Mouse (Mus musculus): ENCODE results near the gene Myl4. TPM values are rescaled to one million over a fixed set of nuclear protein-coding genes. Genes with fewer than 3 reads are reported as not detected.
"Not testable (repeated sequence)": the region's sequence is repeated elsewhere in the genome, so short reads cannot be mapped to it uniquely, and the experiment has no call there.

The Myl4 gene
- polyA plus RNA-seq, 1 experiment from 2014 or later: 1.2 TPM

- WGBS: 70% methylated on average over 2 of the region's 2 CpGs
- H3K27me3 ChIP-seq (ENCODE audit: control insufficient read depth, insufficient read depth, low read length): no peaks in the 10 kb centered on the region
- no peaks in the 10 kb centered on the region for H3K9me3 ChIP-seq (ENCODE audit: control insufficient read depth, low read length)
- no peak overlapping the region for H3K4me2 ChIP-seq (replicated peaks; ENCODE audit: low read depth, low read length)
- H3K9ac ChIP-seq (ENCODE audit: low read depth, low read length): no peak overlapping the region
- no peaks in the 10 kb centered on the region for H3K36me3 ChIP-seq (ENCODE audit: control insufficient read depth, insufficient read depth, low read length)
- H3K27ac ChIP-seq (ENCODE audit: low read depth, low read length): no peak overlapping the region
- no peak for ATAC-seq (ENCODE audit: low FRiP score, low TSS enrichment)
- H3K4me1 ChIP-seq (ENCODE audit: control insufficient read depth, insufficient read depth, low read length): no peaks in the 10 kb centered on the region
- H3K4me3 ChIP-seq (ENCODE audit: low read length): no peak overlapping the region
Observed at GRCm38 (mm10) chr11:104566796-104567195, 16.3 kb downstream of the Myl4 start.

GRCm38 (mm10) chr11:104567736-104568135 is 17.3 kb downstream of the Myl4 start:
- H3K9me3 ChIP-seq (ENCODE audit: control insufficient read depth, low read length): no peaks in the 10 kb centered on the region
- H3K9ac ChIP-seq (ENCODE audit: low read depth, low read length): no peak overlapping the region
- ATAC-seq (ENCODE audit: low FRiP score, low TSS enrichment): no peak
- no peak overlapping the region for H3K27ac ChIP-seq (ENCODE audit: low read depth, low read length)
- H3K27me3 ChIP-seq (ENCODE audit: control insufficient read depth, insufficient read depth, low read length): no peaks in the 10 kb centered on the region
- 75% methylated on average over 9 of the region's 9 CpGs for WGBS
- H3K4me3 ChIP-seq (ENCODE audit: low read length): no peak overlapping the region
- no peaks in the 10 kb centered on the region for H3K4me1 ChIP-seq (ENCODE audit: control insufficient read depth, insufficient read depth, low read length)
- H3K4me2 ChIP-seq (replicated peaks; ENCODE audit: low read depth, low read length): no peak overlapping the region
- H3K36me3 ChIP-seq (ENCODE audit: control insufficient read depth, insufficient read depth, low read length): no peaks in the 10 kb centered on the region

GRCm38 (mm10) chr11:104568326-104568725 is 17.9 kb downstream of the Myl4 start:
- Histone ChIP-seq H3K27me3 (ENCODE audit: control insufficient read depth, insufficient read depth, low read length) (no peaks in the 10 kb centered on the region), H3K27ac (ENCODE audit: low read depth, low read length) (no peak overlapping the region), H3K4me2 (replicated peaks; ENCODE audit: low read depth, low read length) (no peak overlapping the region), H3K9me3 (ENCODE audit: control insufficient read depth, low read length) (no peaks in the 10 kb centered on the region), H3K36me3 (ENCODE audit: control insufficient read depth, insufficient read depth, low read length) (no peaks in the 10 kb centered on the region), H3K4me1 (ENCODE audit: control insufficient read depth, insufficient read depth, low read length) (no peaks in the 10 kb centered on the region), H3K4me3 (ENCODE audit: low read length) (no peak overlapping the region), H3K9ac (ENCODE audit: low read depth, low read length) (no peak overlapping the region)
- no peak for ATAC-seq (ENCODE audit: low FRiP score, low TSS enrichment)
- 97% methylated on average over 4 of the region's 4 CpGs for WGBS

GRCm38 (mm10) chr11:104570515-104570914 is 20.1 kb downstream of the Myl4 start:
- H3K36me3 ChIP-seq (ENCODE audit: control insufficient read depth, insufficient read depth, low read length); H3K4me3 ChIP-seq (ENCODE audit: low read length); H3K9ac ChIP-seq (ENCODE audit: low read depth, low read length); H3K27ac ChIP-seq (ENCODE audit: low read depth, low read length); H3K27me3 ChIP-seq (ENCODE audit: control insufficient read depth, insufficient read depth, low read length); ATAC-seq (ENCODE audit: low FRiP score, low TSS enrichment); H3K4me1 ChIP-seq (ENCODE audit: control insufficient read depth, insufficient read depth, low read length); H3K4me2 ChIP-seq (replicated peaks; ENCODE audit: low read depth, low read length); H3K9me3 ChIP-seq (ENCODE audit: control insufficient read depth, low read length): not testable (repeated sequence)
- WGBS: 82% methylated on average over 8 of the region's 8 CpGs

DNA sequence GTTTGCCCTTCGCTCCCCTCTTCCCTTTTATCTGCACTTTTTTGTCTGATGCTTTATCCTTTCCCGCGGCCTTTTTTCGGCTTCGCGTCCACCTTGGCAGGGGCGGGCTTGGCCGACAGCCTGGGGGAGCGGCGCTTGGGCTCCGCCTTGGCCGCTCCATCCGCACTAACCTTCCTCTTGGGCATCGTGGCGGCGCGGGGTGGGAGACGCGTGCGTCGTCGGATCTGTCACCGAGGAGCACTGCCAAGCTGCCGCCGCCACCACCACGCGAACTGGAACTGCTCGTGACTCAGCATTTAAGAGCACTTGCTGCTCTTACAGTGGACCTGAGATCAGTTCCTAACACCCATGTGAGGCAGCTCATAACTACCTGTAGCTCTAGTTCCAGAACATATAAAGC is 20.9 kb downstream of the Myl4 start:
- not testable (repeated sequence) for H3K27me3 ChIP-seq (ENCODE audit: control insufficient read depth, insufficient read depth, low read length); ATAC-seq (ENCODE audit: low FRiP score, low TSS enrichment); H3K4me1 ChIP-seq (ENCODE audit: control insufficient read depth, insufficient read depth, low read length); H3K9me3 ChIP-seq (ENCODE audit: control insufficient read depth, low read length); H3K9ac ChIP-seq (ENCODE audit: low read depth, low read length); H3K36me3 ChIP-seq (ENCODE audit: control insufficient read depth, insufficient read depth, low read length); H3K27ac ChIP-seq (ENCODE audit: low read depth, low read length)
- H3K4me3 ChIP-seq (ENCODE audit: low read length): peak overlapping the region; percentile 36
- peak overlapping the region; percentile 60 for H3K4me2 ChIP-seq (replicated peaks; ENCODE audit: low read depth, low read length)
- WGBS: 2% methylated on average over 28 of the region's 28 CpGs

DNA sequence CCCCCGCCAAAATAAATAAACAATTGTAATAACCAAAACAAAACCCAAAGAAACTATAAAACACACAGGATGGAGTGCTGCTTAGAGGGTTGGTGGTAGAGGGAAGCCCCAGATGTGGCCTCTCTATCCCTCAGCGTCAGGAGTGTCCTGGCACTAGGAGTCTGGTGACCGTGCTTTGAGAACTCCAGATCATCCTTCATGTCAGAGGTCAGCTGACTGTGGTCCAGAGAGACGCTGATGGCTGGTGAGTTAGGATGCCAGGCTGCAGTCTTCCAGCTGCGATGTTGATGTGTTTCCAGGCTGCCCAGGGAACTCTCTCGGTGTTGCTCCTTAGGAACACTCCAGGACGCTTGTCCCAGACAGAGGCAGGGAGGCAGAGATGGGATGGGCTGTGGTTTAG is 21.6 kb downstream of the Myl4 start:
- H3K36me3 ChIP-seq (ENCODE audit: control insufficient read depth, insufficient read depth, low read length): no peaks in the 10 kb centered on the region
- H3K4me1 ChIP-seq (ENCODE audit: control insufficient read depth, insufficient read depth, low read length): no peaks in the 10 kb centered on the region
- H3K4me3 ChIP-seq (ENCODE audit: low read length): no peak overlapping the region
- WGBS: 43% methylated on average over 7 of the region's 7 CpGs
- ATAC-seq (ENCODE audit: low FRiP score, low TSS enrichment): no peak
- no peaks in the 10 kb centered on the region for H3K27me3 ChIP-seq (ENCODE audit: control insufficient read depth, insufficient read depth, low read length)
- no peaks in the 10 kb centered on the region for H3K9me3 ChIP-seq (ENCODE audit: control insufficient read depth, low read length)
- no peak overlapping the region for H3K9ac ChIP-seq (ENCODE audit: low read depth, low read length)
- H3K27ac ChIP-seq (ENCODE audit: low read depth, low read length): no peak overlapping the region
- no peak overlapping the region for H3K4me2 ChIP-seq (replicated peaks; ENCODE audit: low read depth, low read length)

DNA sequence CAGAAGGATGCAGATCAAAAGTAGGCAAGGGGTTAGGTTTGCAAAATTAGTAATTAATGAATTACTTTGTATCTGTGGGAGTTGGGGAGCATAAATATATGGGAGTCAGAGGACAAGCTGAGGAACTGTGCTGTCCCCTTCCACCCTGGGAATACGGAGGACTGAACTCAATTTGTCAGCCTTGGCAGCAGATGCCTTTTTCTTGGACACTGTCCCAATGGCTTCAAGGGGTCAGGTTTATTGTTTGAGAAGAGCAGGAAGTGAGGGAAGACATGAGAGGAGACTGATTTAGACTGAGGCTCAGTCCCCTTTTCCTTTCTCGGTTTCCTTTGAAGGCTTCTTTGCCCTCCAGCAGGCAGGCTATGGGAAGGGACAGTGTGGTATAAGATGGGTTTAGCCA is 22.1 kb downstream of the Myl4 start:
- no peak for ATAC-seq (ENCODE audit: low FRiP score, low TSS enrichment)
- H3K27ac ChIP-seq (ENCODE audit: low read depth, low read length): no peak overlapping the region
- 51% methylated on average over 2 of the region's 2 CpGs for WGBS

GRCm38 (mm10) chr11:104576772-104577612 is 26.5 kb downstream of the Myl4 start:
- no peak for ATAC-seq (ENCODE audit: low FRiP score, low TSS enrichment)
- no peak overlapping the region for H3K9ac ChIP-seq (ENCODE audit: low read depth, low read length)
- H3K36me3 ChIP-seq (ENCODE audit: control insufficient read depth, insufficient read depth, low read length): no peaks in the 10 kb centered on the region
- H3K4me1 ChIP-seq (ENCODE audit: control insufficient read depth, insufficient read depth, low read length): no peaks in the 10 kb centered on the region
- H3K4me3 ChIP-seq (ENCODE audit: low read length): no peak overlapping the region
- no peaks in the 10 kb centered on the region for H3K9me3 ChIP-seq (ENCODE audit: control insufficient read depth, low read length)
- no peak overlapping the region for H3K27ac ChIP-seq (ENCODE audit: low read depth, low read length)
- WGBS: 34% methylated on average over 10 of the region's 10 CpGs
- H3K4me2 ChIP-seq (replicated peaks; ENCODE audit: low read depth, low read length): no peak overlapping the region
- no peaks in the 10 kb centered on the region for H3K27me3 ChIP-seq (ENCODE audit: control insufficient read depth, insufficient read depth, low read length)

More for the DNA sequence above, 22.1 kb downstream of the Myl4 start:
- H3K36me3 ChIP-seq (ENCODE audit: control insufficient read depth, insufficient read depth, low read length): no peaks in the 10 kb centered on the region
- H3K4me1 ChIP-seq (ENCODE audit: control insufficient read depth, insufficient read depth, low read length): no peaks in the 10 kb centered on the region
- H3K27me3 ChIP-seq (ENCODE audit: control insufficient read depth, insufficient read depth, low read length): no peaks in the 10 kb centered on the region
- H3K9ac ChIP-seq (ENCODE audit: low read depth, low read length): no peak overlapping the region
- H3K4me3 ChIP-seq (ENCODE audit: low read length): no peak overlapping the region
- H3K4me2 ChIP-seq (replicated peaks; ENCODE audit: low read depth, low read length): no peak overlapping the region
- no peaks in the 10 kb centered on the region for H3K9me3 ChIP-seq (ENCODE audit: control insufficient read depth, low read length)

GRCm38 (mm10) chr11:104578074-104578473 is 27.6 kb downstream of the Myl4 start:
- ATAC-seq (ENCODE audit: low FRiP score, low TSS enrichment): no peak
- Histone ChIP-seq H3K27ac (ENCODE audit: low read depth, low read length) (no peak overlapping the region), H3K36me3 (ENCODE audit: control insufficient read depth, insufficient read depth, low read length) (no peaks in the 10 kb centered on the region), H3K4me1 (ENCODE audit: control insufficient read depth, insufficient read depth, low read length) (no peaks in the 10 kb centered on the region), H3K27me3 (ENCODE audit: control insufficient read depth, insufficient read depth, low read length) (no peaks in the 10 kb centered on the region), H3K9ac (ENCODE audit: low read depth, low read length) (no peak overlapping the region), H3K9me3 (ENCODE audit: control insufficient read depth, low read length) (no peaks in the 10 kb centered on the region), H3K4me2 (replicated peaks; ENCODE audit: low read depth, low read length) (no peak overlapping the region), H3K4me3 (ENCODE audit: low read length) (no peak overlapping the region)
- 42% methylated on average over 5 of the region's 5 CpGs for WGBS
